Comparison of ENCODE assay signal across 1 mouse cellular context in the genomic region with DNA sequence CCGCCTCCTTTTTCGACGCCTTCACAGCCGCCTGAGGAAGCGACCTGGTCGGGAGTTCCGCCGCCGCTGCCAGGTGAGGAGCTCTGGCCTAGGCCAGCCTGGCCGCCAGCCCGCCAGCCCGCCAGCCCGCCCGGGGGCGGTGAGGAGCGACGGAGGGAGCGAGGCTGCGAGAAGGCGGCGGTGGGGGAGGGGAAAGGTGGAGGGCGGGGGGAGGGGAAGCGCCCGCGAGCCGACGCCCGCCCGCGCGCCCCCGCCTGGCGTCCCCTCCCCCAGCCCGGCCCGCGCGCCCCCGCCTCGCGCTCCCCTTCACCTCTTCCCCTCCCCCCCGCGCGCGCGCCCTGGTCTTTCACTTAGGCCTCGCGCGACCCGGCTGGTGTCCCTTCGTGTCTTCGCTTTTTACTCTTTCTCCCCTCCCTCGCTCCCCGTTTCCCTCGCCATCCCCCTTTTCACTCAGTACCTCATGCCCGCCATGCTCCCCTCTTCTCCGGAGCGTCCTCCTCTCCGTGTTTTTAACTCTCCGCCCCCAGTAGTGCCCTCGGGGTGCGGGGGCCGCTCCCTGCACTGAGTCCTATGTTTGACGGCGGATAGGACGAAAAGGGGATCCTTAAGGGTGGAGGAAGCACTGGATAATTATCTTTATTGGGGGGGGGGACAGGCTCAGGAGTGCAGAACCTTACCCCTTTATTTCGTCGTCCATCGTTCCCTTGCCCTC.
TF ChIP-seq lines count a peak whose summit lies in the region.

No protein-coding gene starts in this region.

TF ChIP-seq in ES-E14, 5 proteins besides CTCF, POLR2A, EP300 and RAD21:
- no peak for TF ChIP-seq MAFK (IDR thresholded peaks at IDR 0.05; ENCODE audit: insufficient read depth, low read depth, low read length)
- TF ChIP-seq HCFC1 (IDR thresholded peaks at IDR 0.05; ENCODE audit: borderline replicate concordance, insufficient read depth, low read length) = no peak
- no peak for TF ChIP-seq ZC3H11A (IDR thresholded peaks at IDR 0.05; ENCODE audit: borderline replicate concordance, low read depth, low read length)
- TF ChIP-seq CHD2 (IDR thresholded peaks at IDR 0.05; ENCODE audit: low read depth, low read length) = no peak
- no peak for TF ChIP-seq ZNF384 (IDR thresholded peaks at IDR 0.05; ENCODE audit: low read depth, low read length)
TF ChIP-seq in ES-E14: peak in this region for 0.
